8 mouse cellular contexts compared by ENCODE assay signal in the genomic region with DNA sequence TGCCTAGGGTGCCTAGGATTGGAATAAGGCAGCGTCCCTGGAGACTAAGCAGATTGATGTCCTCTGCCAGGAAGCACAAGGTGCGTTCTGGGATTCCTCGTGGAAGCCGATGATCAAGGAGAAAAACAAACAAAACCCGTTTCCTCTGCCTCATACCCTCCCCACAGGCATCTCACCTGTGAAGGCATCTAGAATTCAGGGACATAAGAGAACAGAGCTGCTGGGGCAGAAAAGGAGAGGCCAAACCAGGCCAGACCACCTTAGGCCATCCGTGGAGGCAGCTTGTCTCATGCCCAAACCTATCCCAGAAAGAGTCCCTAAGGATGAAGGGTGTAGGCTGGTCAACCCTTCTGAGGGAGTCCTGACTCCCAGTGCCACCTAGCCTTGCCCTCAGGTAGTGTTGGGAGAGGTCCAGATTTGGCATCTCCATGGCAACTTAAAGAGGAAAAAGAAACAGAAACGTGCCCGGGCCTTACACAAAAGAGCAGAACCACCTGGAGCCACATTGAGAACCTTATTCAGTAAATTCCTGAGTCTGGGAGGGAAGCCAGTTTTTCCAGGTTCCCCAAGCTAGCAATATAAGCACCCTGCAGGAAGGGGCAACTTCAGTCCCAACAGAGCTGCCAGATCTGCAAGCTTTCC. TPM values are rescaled to one million over a fixed set of nuclear protein-coding genes. Genes with fewer than 3 reads are reported as not detected.
DNase-seq lines count a peak whose midpoint lies in the region; ATAC-seq lines count a peak whose summit lies in the region.

A gene (minus strand): TSS at position 55 of the 642 bp plus-strand sequence.

- peak within 1 kb of the TSS; percentile 91 for H3K27ac ChIP-seq in embryonic facial prominence, embryonic 15.5 days (replicated peaks)
- peak within 1 kb of the TSS; percentile 96 for H3K27ac ChIP-seq in hindbrain, embryonic 13.5 days
- peak within 1 kb of the TSS; percentile 96 for H3K27ac ChIP-seq in limb, embryonic 10.5 days
- H3K27ac ChIP-seq in midbrain, embryonic 16.5 days (ENCODE audit: low read length): peak within 1 kb of the TSS; percentile 95

- peaks cover 34% of the 10 kb centered on the region for H3K4me1 ChIP-seq in embryonic facial prominence, embryonic 15.5 days
- peaks cover 34% of the 10 kb centered on the region for H3K4me1 ChIP-seq in hindbrain, embryonic 13.5 days (replicated peaks)
- peaks cover 28% of the 10 kb centered on the region for H3K4me1 ChIP-seq in limb, embryonic 10.5 days
- H3K4me1 ChIP-seq in midbrain, embryonic 16.5 days (ENCODE audit: control insufficient read depth, insufficient read depth, low read length): peaks cover 29% of the 10 kb centered on the region

- H3K4me3 ChIP-seq in embryonic facial prominence, embryonic 15.5 days (replicated peaks): peak within 1 kb of the TSS; percentile 75
- H3K4me3 ChIP-seq in hindbrain, embryonic 13.5 days: peak within 1 kb of the TSS; percentile 84
- H3K4me3 ChIP-seq in limb, embryonic 10.5 days: peak within 1 kb of the TSS; percentile 73
- H3K4me3 ChIP-seq in midbrain, embryonic 16.5 days (ENCODE audit: low read depth, low read length): peak within 1 kb of the TSS; percentile 91

- H3K9ac ChIP-seq in embryonic facial prominence, embryonic 15.5 days: peak within 1 kb of the TSS; percentile 74
- H3K9ac ChIP-seq in hindbrain, embryonic 13.5 days: peak within 1 kb of the TSS; percentile 98
- peak within 1 kb of the TSS; percentile 97 for H3K9ac ChIP-seq in midbrain, embryonic 16.5 days (ENCODE audit: low read depth, low read length)

- peak; percentile 37 for ATAC-seq in embryonic facial prominence, embryonic 15.5 days (ENCODE audit: insufficient number of reproducible peaks, low FRiP score, low TSS enrichment, low read depth)
- ATAC-seq in hindbrain, embryonic 13.5 days (ENCODE audit: low FRiP score): peak; percentile 49
- peak; percentile 56 for ATAC-seq in midbrain, embryonic 16.5 days
- no peak for ATAC-seq in monocyte, adult 5-6 weeks (replicated peaks; ENCODE audit: insufficient number of reproducible peaks, low FRiP score, low TSS enrichment, poor library complexity, severe bottlenecking)

- peaks cover 56% of the 10 kb centered on the region for H3K36me3 ChIP-seq in embryonic facial prominence, embryonic 15.5 days
- H3K36me3 ChIP-seq in hindbrain, embryonic 13.5 days: peaks cover 60% of the 10 kb centered on the region
- peaks cover 73% of the 10 kb centered on the region for H3K36me3 ChIP-seq in limb, embryonic 10.5 days
- H3K36me3 ChIP-seq in midbrain, embryonic 16.5 days (ENCODE audit: control insufficient read depth, insufficient read depth, low read length): peaks cover 35% of the 10 kb centered on the region

- H3K4me2 ChIP-seq in embryonic facial prominence, embryonic 15.5 days (replicated peaks): peak within 1 kb of the TSS; percentile 79
- H3K4me2 ChIP-seq in hindbrain, embryonic 13.5 days: peak within 1 kb of the TSS; percentile 93
- peak within 1 kb of the TSS; percentile 83 for H3K4me2 ChIP-seq in midbrain, embryonic 16.5 days (ENCODE audit: low read length)

- peak; percentile 37 for DNase-seq in urinary bladder, postnatal 14 days (ENCODE audit: low spot score)
- DNase-seq in urinary bladder, postnatal 25 days (ENCODE audit: low spot score): no peak
- DNase-seq in limb, embryonic 10.5 days (ENCODE audit: low spot score): no peak
- no peak for DNase-seq in ovary, postnatal 14 days (ENCODE audit: low spot score)

- 4% methylated on average over 8 of the region's 8 CpGs for WGBS in embryonic facial prominence, embryonic 15.5 days
- WGBS in hindbrain, embryonic 13.5 days: 3% methylated on average over 8 of the region's 8 CpGs
- WGBS in limb, embryonic 10.5 days: 4% methylated on average over 8 of the region's 8 CpGs
- 1% methylated on average over 8 of the region's 8 CpGs for WGBS in midbrain, embryonic 16.5 days

- H3K27me3 ChIP-seq in embryonic facial prominence, embryonic 15.5 days: no peaks in the 10 kb centered on the region
- no peaks in the 10 kb centered on the region for H3K27me3 ChIP-seq in hindbrain, embryonic 13.5 days
- H3K27me3 ChIP-seq in limb, embryonic 10.5 days (ENCODE audit: low read depth, poor library complexity, severe bottlenecking): no peaks in the 10 kb centered on the region
- no peaks in the 10 kb centered on the region for H3K27me3 ChIP-seq in midbrain, embryonic 16.5 days (ENCODE audit: control insufficient read depth, insufficient read depth, low read depth, low read length)

- H3K9me3 ChIP-seq in embryonic facial prominence, embryonic 15.5 days (replicated peaks): no peaks in the 10 kb centered on the region
- H3K9me3 ChIP-seq in hindbrain, embryonic 13.5 days: no peaks in the 10 kb centered on the region
- H3K9me3 ChIP-seq in limb, embryonic 10.5 days (replicated peaks): no peaks in the 10 kb centered on the region
- no peaks in the 10 kb centered on the region for H3K9me3 ChIP-seq in midbrain, embryonic 16.5 days (replicated peaks; ENCODE audit: control insufficient read depth, low read length, poor library complexity, severe bottlenecking)

RNA-seq across cellular contexts. Expression of the gene that starts here (rescaled TPM):
- 82.1 and 82.5 TPM in 2 replicates for polyA plus RNA-seq in embryonic facial prominence, embryonic 15.5 days (2015; fragmentation: Nextera tagmentation; extraction: Ambion mirVana)
- 174 and 180 TPM in 2 replicates for polyA plus RNA-seq in hindbrain, embryonic 13.5 days (2015; fragmentation: Nextera tagmentation; extraction: Ambion mirVana)
- polyA plus RNA-seq in limb, embryonic 10.5 days (2016; fragmentation: Nextera tagmentation; extraction: Ambion mirVana): 151 and 160 TPM in 2 replicates
- polyA plus RNA-seq in midbrain, embryonic 16.5 days (2015; fragmentation: Nextera tagmentation; extraction: Ambion mirVana): 242 and 267 TPM in 2 replicates
- total RNA-seq in monocyte, adult 5-6 weeks (2017): 0.58 TPM in 1 of 3 replicates, not detected in the others
